Mouse (Mus musculus): ENCODE measurements around the gene Hmcn2. TPM values are rescaled to one million over a fixed set of nuclear protein-coding genes. Genes with fewer than 3 reads are reported as not detected.

Hmcn2 gene
- total RNA-seq (2021): under 1 TPM; 0.05 to 0.33 TPM
- long read RNA-seq: 0 reads

DNA sequence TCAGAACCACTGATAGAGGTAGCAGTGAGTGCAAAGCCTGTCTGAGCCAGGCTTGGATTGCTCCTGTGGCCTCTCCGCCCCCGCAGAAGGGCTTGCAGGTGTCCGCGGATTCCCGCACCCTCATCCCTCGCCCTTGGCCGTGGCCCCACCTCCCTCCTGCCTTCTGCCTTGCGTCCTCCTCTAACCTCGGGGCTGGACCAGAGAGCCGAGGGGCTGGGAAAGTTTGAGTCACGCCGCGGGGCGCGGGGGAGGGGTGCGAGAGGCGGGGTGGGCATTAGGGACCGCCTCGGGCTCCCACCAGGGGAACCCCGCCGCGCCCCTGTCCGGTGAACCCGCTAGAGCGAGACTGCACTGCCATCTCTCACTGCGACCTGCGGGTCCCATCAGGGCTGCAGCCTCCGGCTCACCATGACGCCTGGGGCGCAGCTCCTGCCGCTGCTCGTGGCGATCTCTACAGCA is at the start of gene Hmcn2:
TSS of gene Hmcn2 (plus strand) at position 409 of the 459 bp plus-strand sequence.
- no peak for DNase-seq (ENCODE audit: low spot score in 2 of 2)

DNA sequence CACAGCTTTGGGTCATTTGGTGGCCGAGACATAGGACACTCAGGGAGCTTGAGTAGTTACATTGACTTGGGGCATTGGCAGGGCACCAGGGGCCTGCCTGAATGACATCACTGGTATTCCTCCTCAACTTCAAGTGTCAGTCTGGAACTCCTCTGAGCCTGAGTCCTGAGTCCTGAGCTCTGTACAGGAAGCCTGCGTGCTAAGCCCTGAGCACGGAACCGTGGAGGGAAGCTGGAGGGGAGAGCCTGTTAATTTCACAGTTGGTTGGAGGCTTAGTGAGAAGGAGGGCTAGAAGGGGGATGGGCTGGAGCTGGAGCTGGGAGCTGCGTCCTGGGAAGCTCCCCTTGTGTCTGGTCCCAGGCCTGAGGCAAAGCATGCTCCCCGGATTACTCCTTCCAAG is 46.8 kb upstream of the Hmcn2 start:
- no peak for DNase-seq (ENCODE audit: low spot score in 2 of 2)

- no peak for DNase-seq (ENCODE audit: low spot score in 2 of 2)
Measured at GRCm38 (mm10) chr2:31268631-31269030, 45.6 kb upstream of the Hmcn2 start.

DNA sequence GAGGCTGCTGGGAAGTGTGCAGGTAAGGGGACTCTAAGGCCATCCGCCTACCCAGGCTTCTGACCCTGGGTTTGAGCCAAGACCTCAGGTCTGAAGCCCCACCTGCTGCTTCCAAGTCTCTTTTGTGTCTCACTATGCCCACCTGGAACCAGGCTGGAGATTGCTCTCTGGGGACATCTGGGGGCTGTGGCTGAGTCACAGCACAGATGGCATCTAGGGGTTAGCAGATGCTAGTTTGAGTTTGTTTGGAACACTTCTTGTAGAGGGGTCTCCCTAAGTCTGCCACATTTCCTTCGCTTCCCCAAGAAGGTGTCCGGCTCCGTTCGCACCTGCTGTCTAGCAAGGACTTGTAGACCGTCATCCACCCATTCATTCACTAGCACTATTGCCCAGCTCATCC is 45.0 kb upstream of the Hmcn2 start:
- peak in 1 of 2 experiments; percentile 54 for DNase-seq (ENCODE audit: low spot score in 2 of 2)

GRCm38 (mm10) chr2:31269847-31270246 is 44.4 kb upstream of the Hmcn2 start:
- DNase-seq (ENCODE audit: low spot score in 2 of 2): no peak

DNA sequence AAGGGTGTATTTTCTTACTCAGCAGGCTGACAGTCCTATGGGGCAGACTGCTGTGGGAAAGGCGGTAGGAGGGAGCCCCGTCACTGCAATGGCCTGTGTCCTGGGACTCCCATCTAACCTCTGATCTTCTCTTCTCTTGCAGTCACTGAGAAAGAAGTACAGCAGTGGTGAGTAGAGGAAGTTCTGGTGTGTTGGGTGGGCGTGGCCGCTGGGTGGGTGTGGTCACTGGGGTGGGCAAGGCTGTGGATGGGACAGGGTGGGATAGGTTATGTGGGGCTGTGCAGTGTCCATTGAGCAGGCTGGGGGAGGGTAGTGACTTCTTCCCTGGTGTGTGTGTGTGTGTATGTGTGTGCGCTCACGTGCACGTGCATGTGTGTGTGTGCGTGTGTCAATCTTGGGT is 43.7 kb upstream of the Hmcn2 start:
- DNase-seq (ENCODE audit: low spot score in 2 of 2): no peak

DNA sequence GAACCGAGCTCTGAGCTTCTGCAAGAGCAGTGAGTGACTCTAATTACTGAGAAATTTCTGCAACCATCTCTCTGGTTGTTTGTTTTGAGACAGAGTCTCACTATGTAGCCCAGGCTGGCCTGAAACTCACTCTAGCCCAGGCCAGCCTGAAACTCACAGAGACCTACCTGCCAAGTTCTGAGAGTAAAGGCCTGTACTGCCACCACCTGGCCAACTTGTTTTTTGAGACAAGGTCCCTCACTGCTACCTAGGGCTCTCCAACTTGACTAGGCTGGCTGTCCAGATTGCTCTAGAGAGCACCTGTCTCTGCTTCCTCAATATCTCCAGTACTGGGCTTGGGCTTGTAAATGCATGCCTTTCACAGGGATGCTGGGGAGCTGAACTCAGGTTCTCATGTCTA is 43.1 kb upstream of the Hmcn2 start:
- no peak for DNase-seq (ENCODE audit: low spot score in 2 of 2)

DNA sequence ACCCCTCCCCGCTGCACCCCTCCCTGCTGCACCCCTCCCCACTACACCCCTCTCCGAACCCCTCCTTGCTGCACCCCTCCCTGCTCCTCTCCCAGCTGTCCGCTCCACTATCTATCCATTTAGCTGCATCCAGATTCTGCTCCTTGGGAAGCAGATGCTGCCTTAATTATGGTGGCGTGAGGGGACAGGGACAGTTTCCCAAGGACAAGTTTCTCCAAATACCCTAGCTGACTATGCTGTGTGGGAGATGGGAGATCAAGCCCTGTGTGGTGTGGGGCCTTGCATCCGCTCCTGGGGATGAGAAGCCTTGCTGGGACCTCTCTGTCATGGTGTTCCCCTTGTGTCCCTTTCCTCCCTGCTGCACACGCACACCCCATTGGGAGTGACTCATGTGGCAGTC is 39.2 kb upstream of the Hmcn2 start:
- no peak for DNase-seq (ENCODE audit: low spot score in 2 of 2)

DNA sequence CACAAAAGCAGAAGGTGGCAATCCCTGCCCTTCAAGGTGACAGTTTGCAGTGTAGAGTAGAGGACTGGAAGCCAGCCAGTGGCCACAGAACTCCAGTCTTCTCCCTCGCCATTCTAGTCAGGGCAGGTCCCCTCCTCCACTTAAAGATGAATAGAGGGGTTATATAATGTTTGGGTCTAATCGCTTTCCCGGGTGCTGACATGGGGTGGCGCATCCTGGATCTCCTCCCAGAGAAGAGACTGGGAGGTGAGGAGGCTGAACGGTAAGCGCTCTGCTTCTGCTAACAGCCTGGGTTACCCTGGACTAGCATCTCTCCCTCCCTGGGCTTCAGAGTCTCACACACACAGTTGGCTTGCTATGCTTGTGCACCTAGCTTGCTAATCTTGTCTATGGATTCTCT is 36.4 kb upstream of the Hmcn2 start:
- peak in 1 of 2 experiments; percentile 60 for DNase-seq (ENCODE audit: low spot score in 2 of 2)

DNA sequence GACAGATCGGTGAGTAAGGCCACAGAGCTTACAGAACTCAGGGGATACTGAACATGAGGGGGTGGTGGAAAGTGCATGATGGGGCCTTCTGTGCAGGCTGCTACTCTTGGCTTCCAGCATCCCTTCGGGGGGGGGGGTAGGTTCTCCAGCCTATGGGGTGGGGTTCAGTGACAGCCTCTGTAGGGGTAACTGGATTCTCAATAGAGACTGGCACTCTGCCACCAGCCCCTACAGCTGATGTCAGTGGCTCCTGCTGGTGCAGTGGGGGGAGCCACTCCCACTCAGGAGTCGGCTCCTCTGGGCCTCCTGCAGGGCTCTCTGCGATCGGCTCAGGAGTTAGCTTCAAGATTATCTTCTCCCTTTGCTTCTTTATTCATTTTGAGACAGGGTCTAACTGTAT is 35.7 kb upstream of the Hmcn2 start:
- peak in 1 of 2 experiments; percentile 67 for DNase-seq (ENCODE audit: low spot score in 2 of 2)

DNA sequence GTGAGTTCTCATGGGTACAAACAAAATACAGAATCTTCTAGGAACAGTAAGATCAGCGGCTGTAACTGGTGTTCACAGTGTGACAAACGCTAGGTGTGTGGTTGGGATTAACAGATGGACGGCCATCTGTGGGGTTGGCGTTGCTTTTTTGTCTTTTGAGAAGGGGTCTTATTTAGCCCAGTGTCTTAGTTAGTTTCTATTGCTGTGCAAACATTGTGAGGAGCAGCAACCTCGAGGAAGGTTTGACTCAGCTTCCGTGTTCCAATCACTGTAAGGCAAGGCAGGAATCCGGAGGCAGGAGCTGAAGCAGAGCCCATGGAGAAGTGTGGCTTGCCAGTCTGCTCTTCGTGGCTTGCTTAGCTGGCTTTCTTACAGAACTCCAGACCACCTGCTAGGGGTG is 33.1 kb upstream of the Hmcn2 start:
- DNase-seq (ENCODE audit: low spot score in 2 of 2): no peak

DNA sequence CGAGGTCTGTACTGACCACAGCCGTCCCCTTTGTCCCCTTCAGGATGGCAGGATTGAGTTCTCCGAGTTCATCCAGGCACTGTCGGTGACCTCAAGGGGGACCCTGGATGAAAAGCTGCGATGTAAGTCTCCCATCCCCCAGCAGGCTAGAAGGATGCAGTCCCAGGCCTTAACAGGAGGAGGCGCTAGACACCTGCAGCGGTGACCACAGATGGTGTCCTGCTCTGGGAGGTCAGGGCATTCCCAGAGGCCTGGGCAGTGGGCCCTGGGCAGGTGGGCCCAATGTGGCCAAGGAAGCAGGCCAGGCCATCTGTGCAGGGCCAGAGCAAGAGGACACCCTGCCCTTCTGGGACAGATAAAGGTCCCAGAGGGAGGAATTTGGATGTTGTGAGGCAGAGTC is 31.9 kb upstream of the Hmcn2 start:
- DNase-seq (ENCODE audit: low spot score in 2 of 2): no peak

DNA sequence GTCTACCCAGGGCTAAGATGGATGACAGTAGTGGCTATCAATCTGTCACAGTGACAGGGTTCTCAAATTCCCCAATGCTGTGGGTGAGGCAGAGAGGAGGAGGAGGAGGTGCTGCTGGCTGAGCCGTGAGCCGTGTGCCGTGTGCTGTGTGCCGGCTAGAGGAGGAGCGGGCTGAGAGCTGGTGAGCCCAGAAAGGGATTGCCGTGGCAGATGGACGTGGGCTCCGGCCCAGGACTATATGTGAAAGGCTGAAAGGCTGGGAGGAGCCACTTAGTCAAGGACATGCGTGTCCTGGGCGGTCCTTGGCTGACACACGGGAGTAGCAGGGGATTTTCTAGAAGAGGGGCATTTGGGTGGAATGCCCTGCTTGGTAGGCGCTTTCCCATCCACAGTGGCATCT is 31.3 kb upstream of the Hmcn2 start:
- DNase-seq (ENCODE audit: low spot score in 2 of 2): peak in 1 of 2 experiments; percentile 54

GRCm38 (mm10) chr2:31284531-31284930 is 29.7 kb upstream of the Hmcn2 start:
- DNase-seq (ENCODE audit: low spot score in 2 of 2): no peak

GRCm38 (mm10) chr2:31291421-31291820 is 22.8 kb upstream of the Hmcn2 start:
- DNase-seq (ENCODE audit: low spot score in 2 of 2): peak in 1 of 2 experiments; percentile 79

DNA sequence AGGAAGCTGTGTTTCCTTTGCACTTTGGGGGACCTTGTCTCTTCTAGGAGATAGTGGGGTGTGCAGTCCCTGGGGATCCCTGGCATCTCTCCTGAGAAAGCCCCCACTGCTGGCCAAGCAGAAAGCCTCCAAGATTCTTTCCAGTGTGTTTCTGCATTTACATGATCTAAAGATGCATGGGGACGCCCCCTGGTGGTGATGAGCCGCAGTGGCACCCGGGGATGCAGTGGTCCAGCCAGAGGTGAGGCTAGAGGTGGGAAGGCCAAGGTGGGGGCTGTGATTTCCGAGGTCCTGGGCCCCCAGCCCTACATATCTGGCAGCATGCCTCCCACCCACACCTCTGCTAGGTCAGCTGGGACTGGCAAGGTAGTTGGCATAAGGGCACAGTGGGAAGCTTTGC is 19.2 kb upstream of the Hmcn2 start:
- peak; percentile 58 to 83 for DNase-seq (ENCODE audit: low spot score in 2 of 2)

DNA sequence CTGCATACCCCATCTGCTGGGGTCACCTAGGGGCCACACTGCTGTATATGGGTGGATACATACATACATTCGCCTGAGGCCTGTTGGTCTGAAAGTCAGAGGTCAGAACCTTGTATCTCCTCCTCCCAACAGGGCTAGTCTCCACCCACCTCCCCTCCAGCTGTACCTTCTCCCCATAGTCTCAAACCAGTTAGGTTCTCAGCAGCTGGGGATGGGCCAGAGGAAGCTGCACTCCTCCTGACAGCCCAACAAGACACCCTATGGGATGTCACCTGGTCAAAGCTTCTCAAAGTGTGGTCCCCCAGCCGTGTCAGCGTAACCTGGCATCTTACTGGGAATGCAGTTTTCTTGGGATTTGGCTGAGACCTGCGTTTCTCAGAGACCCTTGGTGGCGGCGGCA is 17.8 kb upstream of the Hmcn2 start:
- no peak for DNase-seq (ENCODE audit: low spot score in 2 of 2)

DNA sequence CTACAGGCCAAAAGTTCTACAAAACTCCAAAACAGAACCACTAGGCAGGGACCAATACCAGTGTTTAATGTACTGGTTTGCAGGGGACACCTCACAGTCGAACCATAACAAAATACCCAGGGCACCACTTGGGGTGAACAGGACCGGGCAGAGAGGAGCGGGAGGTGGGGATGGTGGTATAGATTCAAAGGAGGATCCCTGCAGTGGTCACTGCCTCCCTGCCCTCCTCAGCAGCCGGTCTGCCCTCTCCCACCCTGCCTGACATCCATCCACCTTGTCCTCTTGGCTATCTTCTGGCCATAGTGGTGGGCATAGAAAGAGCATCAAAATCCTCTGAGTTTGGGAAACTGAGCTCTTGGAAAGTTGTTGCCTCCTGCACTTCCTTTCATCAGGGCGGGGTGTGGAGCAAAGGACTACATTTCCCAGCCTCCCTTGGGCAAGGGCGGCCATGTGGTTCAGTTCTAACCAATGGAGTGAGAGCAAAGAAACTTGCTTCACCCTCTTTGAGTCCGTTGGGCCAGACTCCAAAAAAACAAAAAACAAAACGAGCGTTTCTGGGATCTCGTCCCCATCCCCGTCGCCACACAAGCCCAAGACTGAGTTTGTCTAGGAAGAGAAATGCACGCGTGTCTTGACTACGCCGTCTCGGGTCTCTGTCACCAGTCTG is 16.5 kb upstream of the Hmcn2 start:
- peak in 1 of 2 experiments; percentile 76 for DNase-seq (ENCODE audit: low spot score in 2 of 2)

DNA sequence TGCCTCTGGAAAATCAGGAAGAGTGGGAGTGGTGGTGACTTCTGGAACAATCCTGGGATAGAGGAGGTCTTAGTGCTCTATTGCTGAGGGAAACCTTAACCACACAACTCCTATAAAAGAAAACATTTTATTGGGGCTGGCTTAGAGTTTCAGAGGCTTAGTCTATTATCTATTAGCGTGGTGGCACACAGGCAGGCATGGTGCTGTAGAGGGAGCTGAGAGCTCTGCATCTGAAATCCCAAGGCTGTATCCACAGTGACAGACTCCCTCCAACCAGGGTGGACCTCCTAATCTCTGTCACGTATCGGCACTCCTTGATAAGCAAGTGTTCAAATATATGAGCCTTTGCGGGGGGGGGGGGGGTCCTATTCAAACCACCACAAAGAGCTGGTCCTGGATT is 15.4 kb upstream of the Hmcn2 start:
- peak in 1 of 2 experiments; percentile 48 for DNase-seq (ENCODE audit: low spot score in 2 of 2)

- DNase-seq (ENCODE audit: low spot score in 2 of 2): peak in 1 of 2 experiments; percentile 69
Measured at GRCm38 (mm10) chr2:31299266-31299665, 14.9 kb upstream of the Hmcn2 start.

DNA sequence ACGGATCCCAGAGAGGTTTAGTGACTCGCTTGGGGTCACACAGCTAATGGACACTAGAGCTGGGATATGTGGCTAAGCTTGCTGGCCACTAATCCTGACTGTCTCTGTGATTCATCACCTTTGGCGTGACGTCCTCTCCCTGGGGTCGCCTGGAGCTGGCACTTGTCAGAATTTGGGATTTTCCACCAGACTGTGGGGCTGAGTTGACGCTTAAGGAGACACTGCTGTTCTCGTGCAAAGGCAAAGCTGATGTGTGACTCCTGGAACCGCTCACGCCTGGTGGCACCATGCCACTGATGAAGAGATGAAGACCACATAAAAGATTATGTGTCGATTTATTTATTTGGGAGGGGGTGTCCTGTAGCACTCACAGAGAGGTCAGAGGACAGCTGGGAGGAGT is 14.2 kb upstream of the Hmcn2 start:
- DNase-seq (ENCODE audit: low spot score in 2 of 2): no peak

- no peak for DNase-seq (ENCODE audit: low spot score in 2 of 2)
Measured at GRCm38 (mm10) chr2:31303177-31303576, 11.0 kb upstream of the Hmcn2 start.

DNA sequence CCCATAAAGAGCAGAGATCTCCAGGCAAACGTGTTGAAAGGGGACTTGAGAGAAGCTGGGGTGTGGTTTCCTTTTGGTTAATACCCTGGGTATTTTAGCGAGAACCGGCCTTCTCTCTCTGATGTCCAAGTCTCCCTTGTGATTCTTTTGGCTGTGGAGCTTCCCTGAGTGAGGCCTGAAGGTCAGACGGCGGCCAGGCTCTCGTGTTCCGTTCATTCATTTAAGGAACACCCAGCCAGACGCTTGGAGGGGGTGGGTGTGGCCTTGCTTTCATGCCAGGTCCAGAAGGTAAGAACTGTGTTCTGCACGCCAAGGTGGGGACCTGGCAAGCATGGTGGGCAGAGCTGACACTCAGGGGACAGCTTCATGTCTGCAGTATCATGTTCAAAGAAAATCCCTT is 10.0 kb upstream of the Hmcn2 start:
- no peak for DNase-seq (ENCODE audit: low spot score in 2 of 2)

Measured in layer of hippocampus, adult 18-20 months (tissue).